Mouse (Mus musculus): Measurements from ENCODE around the gene Letm1. TPM values are rescaled to one million over a fixed set of nuclear protein-coding genes. Genes with fewer than 3 reads are reported as not detected.

Letm1 gene
- polyA plus RNA-seq, 1 experiment from 2014 or later: 52.2 TPM

- Histone ChIP-seq H3K36me3 (no peaks in the 10 kb centered on the region), H3K4me3 (0 out of 2 replicates have a peak overlapping the region, but pooled peaks have one; percentile 11), H3K27me3 (ENCODE audit: insufficient read depth, poor library complexity, severe bottlenecking) (peaks cover 97% of the 10 kb centered on the region), H3K9me3 (no peaks in the 10 kb centered on the region), H3K4me1 (replicated peaks) (peaks cover 97% of the 10 kb centered on the region), H3K27ac (peak overlapping the region; percentile 95)
- no peak for DNase-seq (ENCODE audit: low spot score)
- WGBS: 18% methylated on average over 13 of the region's 13 CpGs
These were observed 84.6 kb downstream of the Letm1 start for GRCm38 (mm10) chr5:33697947-33698512.

- Histone ChIP-seq H3K4me1 (replicated peaks) (peaks cover 97% of the 10 kb centered on the region), H3K9me3 (no peaks in the 10 kb centered on the region), H3K36me3 (no peaks in the 10 kb centered on the region), H3K27me3 (ENCODE audit: insufficient read depth, poor library complexity, severe bottlenecking) (peaks cover 97% of the 10 kb centered on the region), H3K4me3 (0 out of 2 replicates have a peak overlapping the region, but pooled peaks have one; percentile 11), H3K27ac (peak overlapping the region; percentile 95)
- DNase-seq (ENCODE audit: low spot score): no peak
- WGBS: 18% methylated on average over 1 of the region's 1 CpGs
These were observed 85.1 kb downstream of the Letm1 start for GRCm38 (mm10) chr5:33697534-33697933.

- peak overlapping the region; percentile 95 for H3K27ac ChIP-seq
- H3K4me3 ChIP-seq: peak overlapping the region; percentile 54; the same call in 1 of the 2 replicates
- no peaks in the 10 kb centered on the region for H3K9me3 ChIP-seq
- H3K4me1 ChIP-seq (replicated peaks): peaks cover 95% of the 10 kb centered on the region
- H3K36me3 ChIP-seq: no peaks in the 10 kb centered on the region
- WGBS: 50% methylated on average over 5 of the region's 5 CpGs
- H3K27me3 ChIP-seq (ENCODE audit: insufficient read depth, poor library complexity, severe bottlenecking): peaks cover 97% of the 10 kb centered on the region
- no peak for DNase-seq (ENCODE audit: low spot score)
These were observed 86.2 kb downstream of the Letm1 start for GRCm38 (mm10) chr5:33696430-33696829.

- no peak for DNase-seq (ENCODE audit: low spot score)
- WGBS: 2% methylated on average over 24 of the region's 24 CpGs
- Histone ChIP-seq H3K4me1 (replicated peaks) (peaks cover 92% of the 10 kb centered on the region), H3K27ac (peak overlapping the region; percentile 95), H3K9me3 (no peaks in the 10 kb centered on the region), H3K36me3 (no peaks in the 10 kb centered on the region), H3K4me3 (peak overlapping the region; percentile 54), H3K27me3 (ENCODE audit: insufficient read depth, poor library complexity, severe bottlenecking) (peaks cover 97% of the 10 kb centered on the region)
These were observed 86.9 kb downstream of the Letm1 start for GRCm38 (mm10) chr5:33695718-33696121.

GRCm38 (mm10) chr5:33694848-33695717, 87.5 kb downstream of the Letm1 start:
- 2% methylated on average over 71 of the region's 71 CpGs for WGBS
- Histone ChIP-seq H3K27me3 (ENCODE audit: insufficient read depth, poor library complexity, severe bottlenecking) (peaks cover 97% of the 10 kb centered on the region), H3K36me3 (no peaks in the 10 kb centered on the region)

GRCm38 (mm10) chr5:33694461-33694847, 88.2 kb downstream of the Letm1 start:
- Histone ChIP-seq H3K27me3 (ENCODE audit: insufficient read depth, poor library complexity, severe bottlenecking) (peaks cover 97% of the 10 kb centered on the region), H3K4me1 (replicated peaks) (peaks cover 92% of the 10 kb centered on the region), H3K4me3 (peak overlapping the region; percentile 54), H3K36me3 (no peaks in the 10 kb centered on the region), H3K9me3 (no peaks in the 10 kb centered on the region), H3K27ac (peak overlapping the region; percentile 95)
- no peak for DNase-seq (ENCODE audit: low spot score)
- WGBS: 32% methylated on average over 9 of the region's 9 CpGs

More at GRCm38 (mm10) chr5:33694848-33695717, 87.5 kb downstream of the Letm1 start:
- DNase-seq (ENCODE audit: low spot score): peak; percentile 86
- Histone ChIP-seq H3K27ac (peak overlapping the region; percentile 95), H3K4me3 (peak overlapping the region; percentile 54), H3K9me3 (no peaks in the 10 kb centered on the region), H3K4me1 (replicated peaks) (peaks cover 92% of the 10 kb centered on the region)

- Histone ChIP-seq H3K27me3 (ENCODE audit: insufficient read depth, poor library complexity, severe bottlenecking) (peaks cover 97% of the 10 kb centered on the region), H3K4me3 (peak overlapping the region; percentile 35), H3K9me3 (no peaks in the 10 kb centered on the region), H3K4me1 (replicated peaks) (peaks cover 88% of the 10 kb centered on the region), H3K36me3 (no peaks in the 10 kb centered on the region), H3K27ac (peak overlapping the region; percentile 89)
- 3% methylated on average over 24 of the region's 24 CpGs for WGBS
- peak; percentile 55 for DNase-seq (ENCODE audit: low spot score)
These were observed 90.2 kb downstream of the Letm1 start for GRCm38 (mm10) chr5:33692393-33692792.

- peak overlapping the region; percentile 86 for H3K27ac ChIP-seq
- peaks cover 65% of the 10 kb centered on the region for H3K4me1 ChIP-seq (replicated peaks)
- DNase-seq (ENCODE audit: low spot score): no peak
- H3K27me3 ChIP-seq (ENCODE audit: insufficient read depth, poor library complexity, severe bottlenecking): peaks cover 99% of the 10 kb centered on the region
- no peaks in the 10 kb centered on the region for H3K9me3 ChIP-seq
- H3K36me3 ChIP-seq: no peaks in the 10 kb centered on the region
- peak overlapping the region; percentile 35 for H3K4me3 ChIP-seq
- WGBS: 75% methylated on average over 11 of the region's 11 CpGs
These were observed 92.6 kb downstream of the Letm1 start for GRCm38 (mm10) chr5:33689852-33690645.

Other genes with a start within 250 kb of the Letm1 start
- gene Fam53a, start 153.2 kb downstream of the Letm1 start, polyA plus RNA-seq (2016; fragmentation: Nextera tagmentation; extraction: Ambion mirVana): 58.8 and 68.1 TPM in 2 replicates
- gene Gm9903, start 152.9 kb downstream of the Letm1 start, polyA plus RNA-seq (2016; fragmentation: Nextera tagmentation; extraction: Ambion mirVana): 0.77 and 1.2 TPM in 2 replicates
- gene Slbp, start 130.2 kb downstream of the Letm1 start, polyA plus RNA-seq (2016; fragmentation: Nextera tagmentation; extraction: Ambion mirVana): 255 and 317 TPM in 2 replicates
- 259 and 305 TPM in 2 replicates for gene Tacc3, start 124.7 kb downstream of the Letm1 start, polyA plus RNA-seq (2016; fragmentation: Nextera tagmentation; extraction: Ambion mirVana)
- gene Tmem129, start 124.4 kb downstream of the Letm1 start, polyA plus RNA-seq (2016; fragmentation: Nextera tagmentation; extraction: Ambion mirVana): 37.1 and 40.9 TPM in 2 replicates
- gene Fgfr3, start 61.1 kb downstream of the Letm1 start, polyA plus RNA-seq (2016; fragmentation: Nextera tagmentation; extraction: Ambion mirVana): 80.5 and 84.6 TPM in 2 replicates
- 75.6 and 93.5 TPM in 2 replicates for gene Nsd2, start 37.9 kb upstream of the Letm1 start, polyA plus RNA-seq (2016; fragmentation: Nextera tagmentation; extraction: Ambion mirVana)
- 75.4 and 84.1 TPM in 2 replicates for gene Nelfa, start 153.6 kb upstream of the Letm1 start, polyA plus RNA-seq (2016; fragmentation: Nextera tagmentation; extraction: Ambion mirVana)
- 258 and 370 TPM in 2 replicates for gene Gm1673, start 200.6 kb upstream of the Letm1 start, polyA plus RNA-seq (2016; fragmentation: Nextera tagmentation; extraction: Ambion mirVana)
- 1.6 and 1.7 TPM in 2 replicates for gene Nat8l, start 213.2 kb upstream of the Letm1 start, polyA plus RNA-seq (2016; fragmentation: Nextera tagmentation; extraction: Ambion mirVana)